Mouse (Mus musculus) gastrocnemius, postnatal 36 days (tissue): Measurements from ENCODE around the gene B4gat1. TPM values are rescaled to one million over a fixed set of nuclear protein-coding genes. Genes with fewer than 3 reads are reported as not detected.
"Not testable (repeated sequence)": the region's sequence is repeated elsewhere in the genome, so short reads cannot be mapped to it uniquely, and the experiment has no call there.

Experiments used
- DNase-seq, 2 experiments: peaks; one replicate each; pipeline ENCODE4 v3.0.0; 2022
- intact Hi-C: fragments of 180-260 bp; cut with DNase I; formaldehyde crosslinking; loops from one replicate; pipeline ENCODE4 v1.15.1; 2025
- total RNA-seq, 2 experiments: library from RNA; stranded (reverse); gene quantifications; 2 replicates each; pipeline ENCODE4 v1.2.3; 2021

The B4gat1 gene
- total RNA-seq, 2 experiments from 2014 or later, result 20.5 to 20.8 TPM

- DNase-seq, result no peak
- intact Hi-C loops, result loop anchor here (2.0 kb wide), 2 partner anchors 17 to 59 kb away; no protein-coding TSS in a partner anchor
Observed at GRCm38 (mm10) chr19:5073518-5073917, 34.9 kb downstream of the B4gat1 start.

- intact Hi-C loops, result no loop called here
Observed at GRCm38 (mm10) chr19:5079279-5079678, 40.7 kb downstream of the B4gat1 start.

GRCm38 (mm10) chr19:5082005-5082404, 43.4 kb downstream of the B4gat1 start:
- intact Hi-C loops, result no loop called here
- DNase-seq, result no peak

More at GRCm38 (mm10) chr19:5079279-5079678, 40.7 kb downstream of the B4gat1 start:
- no peak for DNase-seq

GRCm38 (mm10) chr19:5082596-5082995, 44.0 kb downstream of the B4gat1 start:
- intact Hi-C loops, result no loop called here
- no peak for DNase-seq

GRCm38 (mm10) chr19:5083961-5084833, 45.6 kb downstream of the B4gat1 start:
- intact Hi-C loops, result no loop called here
- no peak for DNase-seq

DNA sequence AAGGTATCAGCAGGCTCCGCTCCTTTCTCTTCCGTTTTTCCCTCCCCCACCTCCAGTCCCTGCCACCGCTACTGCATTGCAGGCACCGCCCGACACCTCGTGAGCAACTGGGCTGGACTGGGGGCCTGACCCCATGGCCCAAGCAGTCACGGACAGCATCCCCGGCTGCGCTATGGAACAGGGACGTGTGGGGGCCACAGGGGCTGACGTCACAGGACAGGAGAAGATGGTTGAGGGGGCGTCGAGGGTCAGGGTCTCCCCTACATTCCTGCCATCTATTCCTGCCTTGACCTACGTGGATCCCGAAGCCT, 46.2 kb downstream of the B4gat1 start:
- no peak for DNase-seq
- intact Hi-C loops, result no loop called here

GRCm38 (mm10) chr19:5085145-5085863, 46.7 kb downstream of the B4gat1 start, which contains the start of gene Tmem151a:
Tmem151a (minus strand) TSS chr19:5085531.
- intact Hi-C loops, result no loop called here
- DNase-seq, result no peak

DNA sequence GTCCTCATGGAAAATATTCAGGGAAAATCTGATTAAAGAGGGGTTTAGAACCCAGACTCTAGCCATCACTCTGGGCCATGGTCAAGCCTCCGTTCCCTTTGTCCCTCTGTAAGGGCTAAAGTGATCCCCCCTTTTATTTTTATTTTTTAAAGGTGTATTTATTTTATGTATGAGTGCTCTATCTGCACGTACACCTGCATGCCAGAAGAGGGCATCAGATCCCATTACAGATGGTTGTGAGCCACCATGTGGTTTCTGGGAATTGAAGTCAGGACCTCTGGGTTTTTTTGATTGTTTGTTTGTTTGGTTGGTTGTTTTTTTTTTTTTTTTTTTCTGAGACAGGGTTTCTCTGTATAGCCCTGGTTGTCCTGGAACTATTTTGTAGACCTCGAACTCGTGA, 47.9 kb downstream of the B4gat1 start:
- DNase-seq, intact Hi-C loops: not testable (repeated sequence)

- intact Hi-C loops, result no loop called here
- DNase-seq, result peak; percentile 87 to 88
Observed at GRCm38 (mm10) chr19:5087884-5088728, 49.5 kb downstream of the B4gat1 start, which contains the start of gene Yif1a. Yif1a (plus strand) TSS chr19:5088538.

DNA sequence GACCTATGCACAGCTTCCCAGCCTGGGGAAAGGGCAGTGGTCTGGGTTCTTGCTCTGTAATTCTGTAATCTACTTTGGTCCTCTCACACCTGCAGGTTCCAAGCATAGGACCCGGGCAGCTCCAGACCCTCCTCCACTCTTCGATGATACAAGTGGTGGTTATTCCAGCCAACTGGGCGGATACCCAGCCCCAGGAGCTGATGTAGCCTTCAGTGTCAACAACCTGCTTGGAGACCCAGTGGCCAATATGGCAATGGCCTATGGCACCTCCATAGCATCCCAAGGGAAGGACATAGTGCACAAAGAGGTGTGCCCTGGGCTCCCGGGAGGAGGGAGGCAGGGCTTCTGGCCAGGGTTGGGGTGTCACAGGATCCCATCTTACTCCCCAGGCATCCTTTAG, 50.7 kb downstream of the B4gat1 start:
- no peak for DNase-seq
- intact Hi-C loops, result no loop called here

Other genes with a start within 250 kb of the B4gat1 start
- 10 to 100 TPM; 28.3 to 31.0 TPM for gene Rbm4, start 244.9 kb upstream of the B4gat1 start, total RNA-seq
- gene Gm21992, start 227.2 kb upstream of the B4gat1 start, total RNA-seq, result 10 to 100 TPM in 1 of 2 experiments, 1 to 10 TPM in 1; 9.3 to 12.0 TPM
- 10 to 100 TPM in 1 of 2 experiments, 1 to 10 TPM in 1; 6.6 to 10.5 TPM for gene Rbm14, start 227.2 kb upstream of the B4gat1 start, total RNA-seq
- 10 to 100 TPM; 19.9 to 24.5 TPM for gene Ccs, start 199.5 kb upstream of the B4gat1 start, total RNA-seq
- not detected for gene Ccdc87, start 199.5 kb upstream of the B4gat1 start, total RNA-seq
- 10 to 100 TPM; 26.6 to 33.4 TPM for gene Ctsf, start 183.7 kb upstream of the B4gat1 start, total RNA-seq
- 1,000 to 10,000 TPM; 8,494 to 8,724 TPM for gene Actn3, start 160.9 kb upstream of the B4gat1 start, total RNA-seq
- gene Zdhhc24, start 160.2 kb upstream of the B4gat1 start, total RNA-seq, result 1 to 10 TPM; 2.2 to 2.6 TPM
- gene Bbs1, start 132.2 kb upstream of the B4gat1 start, total RNA-seq, result 1 to 10 TPM; 1.6 to 2.4 TPM
- gene Dpp3, start 110.5 kb upstream of the B4gat1 start, total RNA-seq, result 10 to 100 TPM; 16.5 to 17.5 TPM
- 1 to 10 TPM; 1.3 to 1.4 TPM for gene Peli3, start 95.7 kb upstream of the B4gat1 start, total RNA-seq
- 10 to 100 TPM; 56.3 to 58.7 TPM for gene Mrpl11, start 76.7 kb upstream of the B4gat1 start, total RNA-seq
- gene Npas4, start 48.5 kb upstream of the B4gat1 start, total RNA-seq, result under 1 TPM in 1 of 2 experiments, not detected in 1; 0.07 TPM
- 1 to 10 TPM; 5.9 to 6.9 TPM for gene Slc29a2, start 15.0 kb upstream of the B4gat1 start, total RNA-seq
- gene AC124502.3, start 65 bp downstream of the B4gat1 start, total RNA-seq, result under 1 TPM; 0.87 to 0.96 TPM
- gene Brms1, start 2.5 kb downstream of the B4gat1 start, total RNA-seq, result 10 to 100 TPM; 11.5 to 14.1 TPM
- 1 to 10 TPM in 1 of 2 experiments, under 1 TPM in 1; 0.52 to 1.3 TPM for gene Rin1, start 11.7 kb downstream of the B4gat1 start, total RNA-seq
- 10 to 100 TPM; 12.4 to 12.5 TPM for gene Cd248, start 29.3 kb downstream of the B4gat1 start, total RNA-seq
- gene Tmem151a, start 46.7 kb downstream of the B4gat1 start, total RNA-seq, result under 1 TPM in 1 of 2 experiments, not detected in 1; 0.22 TPM
- 10 to 100 TPM; 38.2 to 44.7 TPM for gene Yif1a, start 49.7 kb downstream of the B4gat1 start, total RNA-seq
- under 1 TPM in 1 of 2 experiments, not detected in 1; 0.25 TPM for gene Cnih2, start 59.7 kb downstream of the B4gat1 start, total RNA-seq
- 100 to 1,000 TPM; 103 to 110 TPM for gene Rab1b, start 68.2 kb downstream of the B4gat1 start, total RNA-seq
- 10 to 100 TPM; 53.0 to 56.6 TPM for gene Klc2, start 79.7 kb downstream of the B4gat1 start, total RNA-seq
- 1 to 10 TPM; 5.0 to 6.3 TPM for gene Pacs1, start 234.3 kb downstream of the B4gat1 start, total RNA-seq